Mouse (Mus musculus) liver, postnatal 0 days (tissue): ENCODE data around the gene Cux2. TPM values are rescaled to one million over a fixed set of nuclear protein-coding genes. Genes with fewer than 3 reads are reported as not detected.
A peak's percentile ranks its signal among the peaks of the same experiment; 100 is the strongest.

Source experiments
- ATAC-seq: fragments of 200-750 bp; cut with Nextera tagmentation; 2 replicates; pipeline ENCODE4 v1.8.0; 2017; ENCODE audit warnings: mild to moderate bottlenecking, moderate library complexity
- DNase-seq: peaks from one replicate; pipeline ENCODE4 v3.0.0-alpha.2; 2016
- H3K27ac ChIP-seq: fragments of 300-500 bp; sonication (generic); 2 replicates; pipeline ENCODE4 v1.5.1; 2014; ENCODE audit warnings: antibody characterized with exemption, moderate library complexity, mild to moderate bottlenecking, low read depth
- H3K27me3 ChIP-seq: fragments of 300-500 bp; sonication (generic); 2 replicates; pipeline ENCODE4 v1.6.1; 2014; ENCODE audit warnings: low read length, control low read depth, mixed read lengths; ENCODE audit not compliant: insufficient read depth
- H3K36me3 ChIP-seq: fragments of 300-500 bp; sonication (generic); replicated peaks from 2 replicates; pipeline ENCODE4 v1.6.1; 2014; ENCODE audit warnings: mild to moderate bottlenecking, control low read depth, low read length, moderate library complexity, mixed read lengths; ENCODE audit not compliant: insufficient read depth
- H3K4me1 ChIP-seq: fragments of 300-500 bp; sonication (generic); 2 replicates; pipeline ENCODE4 v1.6.1; 2014; ENCODE audit warnings: antibody characterized with exemption, mild to moderate bottlenecking, control low read depth; ENCODE audit not compliant: insufficient read depth
- H3K4me2 ChIP-seq: fragments of 300-500 bp; sonication (generic); 2 replicates; pipeline ENCODE4 v1.6.1; 2014; ENCODE audit warnings: low read depth, mild to moderate bottlenecking, low read length, moderate library complexity, mixed read lengths
- H3K4me3 ChIP-seq: fragments of 300-500 bp; sonication (generic); 2 replicates; pipeline ENCODE4 v1.5.1; 2014; ENCODE audit warnings: low read depth, low read length
- H3K9ac ChIP-seq: fragments of 300-500 bp; sonication (generic); replicated peaks from 2 replicates; pipeline ENCODE4 v1.6.1; 2014; ENCODE audit warnings: mild to moderate bottlenecking, moderate library complexity
- H3K9me3 ChIP-seq: fragments of 300-500 bp; sonication (generic); 2 replicates; pipeline ENCODE4 v1.6.1; 2016; ENCODE audit warnings: mild to moderate bottlenecking, control low read depth, low read length, mixed read lengths
- CTCF ChIP-seq: sonication (generic); IDR thresholded peaks from 2 replicates; pipeline ENCODE4 v1.5.1; 2016; ENCODE audit warnings: antibody characterized with exemption, low read depth
- EP300 ChIP-seq: IDR thresholded peaks from 2 replicates; pipeline ENCODE4 v1.6.1; 2016; ENCODE audit warnings: antibody characterized with exemption, low read depth, mild to moderate bottlenecking
- WGBS: fragments of 180-500 bp; shearing (Covaris S2); extraction: QIAGEN DNeasy Blood & Tissue Kit; methylation state at CpG from one replicate; pipeline ENCODE4 v1.1.7; 2014; ENCODE audit not compliant: insufficient replicate concordance; 5-methylcytosine and 5-hydroxymethylcytosine counted together
- polyA plus RNA-seq: library from polyadenylated mRNA; unstranded; fragments of >200 nt; fragmentation: Nextera tagmentation; extraction: Ambion mirVana; gene quantifications from 2 replicates; pipeline ENCODE4 v1.2.1, GENCODE M21; 2015

Gene Cux2
- polyA plus RNA-seq, 1 experiment from 2014 or later: 3.5 TPM

DNA sequence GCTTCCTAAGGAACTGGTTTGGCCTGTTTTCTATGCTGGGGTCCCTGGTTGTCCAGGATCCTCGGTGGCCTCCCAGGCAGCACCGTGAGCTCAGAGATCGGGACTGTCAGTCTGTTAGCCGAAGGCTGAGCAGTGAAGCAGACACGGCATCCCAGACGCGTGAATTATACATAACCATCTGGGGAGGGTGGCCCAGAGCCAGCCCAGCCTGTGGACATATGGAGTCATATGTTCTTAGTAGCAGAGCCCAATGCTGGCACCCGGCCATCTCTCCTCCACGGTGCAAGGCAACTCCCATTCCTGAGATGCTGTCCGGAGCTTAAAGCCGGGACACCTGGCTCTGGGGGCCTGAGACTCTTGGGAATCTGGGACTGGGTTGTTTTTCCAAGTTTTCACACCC is 31.0 kb upstream of the Cux2 start:
- Histone ChIP-seq H3K4me2 (no peak overlapping the region), H3K9ac (no peak overlapping the region), H3K27ac (no peak overlapping the region), H3K27me3 (no peaks in the 10 kb centered on the region), H3K4me1 (no peaks in the 10 kb centered on the region; the same call in 1 of the 2 replicates), H3K36me3 (no peaks in the 10 kb centered on the region), H3K9me3 (no peaks in the 10 kb centered on the region), H3K4me3 (no peak overlapping the region)
- ATAC-seq (no peak), DNase-seq (no peak)
- no peak for TF ChIP-seq CTCF
- no peak for TF ChIP-seq EP300
- 81% methylated on average over 11 of the region's 11 CpGs for WGBS

DNA sequence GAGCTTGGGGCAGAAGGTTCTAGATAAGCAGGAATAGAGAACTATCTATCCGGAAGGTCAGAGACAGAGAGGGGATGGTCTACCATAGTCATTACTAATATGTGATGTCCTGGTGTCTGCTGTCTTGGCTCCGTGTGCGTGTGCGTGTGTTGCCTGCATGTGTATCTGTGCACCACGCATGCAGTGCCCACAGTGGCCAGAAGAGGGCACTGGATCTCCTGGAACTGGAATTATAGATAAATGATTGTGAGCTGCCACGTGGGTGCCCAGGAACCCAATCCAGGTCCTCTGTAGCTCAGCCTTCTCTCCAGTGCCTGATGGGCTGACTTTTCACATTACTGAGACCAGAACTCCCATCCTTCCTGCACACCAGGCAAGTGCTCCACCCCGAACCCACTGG is 29.9 kb upstream of the Cux2 start:
- WGBS: 78% methylated on average over 7 of the region's 7 CpGs

DNA sequence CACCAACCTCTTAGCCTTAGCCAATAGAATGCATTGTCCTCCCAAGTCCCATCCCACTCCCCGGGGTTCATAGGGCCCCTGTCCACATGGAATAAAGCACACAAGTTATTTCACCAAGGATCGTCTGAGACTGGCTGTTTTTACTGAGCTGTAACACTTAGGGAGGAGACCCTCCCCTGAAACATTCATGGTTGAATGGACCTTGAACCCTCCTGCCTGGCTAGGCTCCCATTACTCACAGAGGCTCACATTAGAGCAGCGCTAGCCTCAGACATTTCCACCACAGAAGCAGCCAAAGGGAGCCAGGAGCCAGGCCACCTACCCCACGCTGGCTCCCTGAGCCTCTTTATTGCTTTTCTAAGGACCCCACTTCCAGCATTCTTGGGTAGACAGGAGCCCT is 27.3 kb upstream of the Cux2 start:
- DNase-seq (no peak), ATAC-seq (no peak)
- Histone ChIP-seq H3K4me3 (no peak overlapping the region), H3K27ac (no peak overlapping the region), H3K9ac (no peak overlapping the region), H3K27me3 (no peaks in the 10 kb centered on the region), H3K9me3 (no peaks in the 10 kb centered on the region), H3K4me1 (no peaks in the 10 kb centered on the region), H3K36me3 (no peaks in the 10 kb centered on the region), H3K4me2 (no peak overlapping the region)
- WGBS: 70% methylated on average over 4 of the region's 4 CpGs
- TF ChIP-seq CTCF: no peak
- no peak for TF ChIP-seq EP300

More for the DNA sequence above, 29.9 kb upstream of the Cux2 start:
- Histone ChIP-seq H3K27ac (no peak overlapping the region), H3K4me1 (no peaks in the 10 kb centered on the region), H3K4me2 (no peak overlapping the region), H3K4me3 (no peak overlapping the region), H3K27me3 (no peaks in the 10 kb centered on the region), H3K36me3 (no peaks in the 10 kb centered on the region), H3K9me3 (no peaks in the 10 kb centered on the region), H3K9ac (no peak overlapping the region)
- peak; percentile 58 for TF ChIP-seq CTCF
- TF ChIP-seq EP300: no peak
- no peak for ATAC-seq
- peak; percentile 27 for DNase-seq

DNA sequence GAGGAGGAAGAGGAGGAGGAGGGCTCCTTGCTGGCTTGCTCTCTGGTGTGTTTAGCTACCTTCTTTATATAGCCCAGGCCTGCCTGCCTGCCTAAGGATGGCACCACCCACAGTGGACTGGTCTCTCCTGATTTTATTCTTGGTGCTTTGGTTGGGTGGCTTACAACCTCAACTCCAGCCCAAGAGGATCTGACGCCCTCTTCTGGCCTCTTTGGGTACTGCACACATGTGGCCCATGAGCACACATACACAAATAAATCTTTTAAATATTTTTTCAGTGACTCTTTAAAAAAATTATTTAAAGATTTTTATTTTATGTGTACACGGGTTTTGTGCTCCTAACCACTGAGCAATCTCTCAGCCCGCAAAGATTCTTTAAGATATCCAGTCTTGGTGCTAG is 25.8 kb upstream of the Cux2 start:
- Histone ChIP-seq H3K9ac (no peak overlapping the region), H3K4me1 (no peaks in the 10 kb centered on the region), H3K9me3 (no peaks in the 10 kb centered on the region), H3K27ac (no peak overlapping the region), H3K27me3 (no peaks in the 10 kb centered on the region), H3K4me2 (no peak overlapping the region), H3K4me3 (no peak overlapping the region), H3K36me3 (no peaks in the 10 kb centered on the region)
- DNase-seq (no peak), ATAC-seq (no peak)
- TF ChIP-seq EP300 (no peak), CTCF (peak; percentile 43)
- 52% methylated on average over 3 of the region's 3 CpGs for WGBS

DNA sequence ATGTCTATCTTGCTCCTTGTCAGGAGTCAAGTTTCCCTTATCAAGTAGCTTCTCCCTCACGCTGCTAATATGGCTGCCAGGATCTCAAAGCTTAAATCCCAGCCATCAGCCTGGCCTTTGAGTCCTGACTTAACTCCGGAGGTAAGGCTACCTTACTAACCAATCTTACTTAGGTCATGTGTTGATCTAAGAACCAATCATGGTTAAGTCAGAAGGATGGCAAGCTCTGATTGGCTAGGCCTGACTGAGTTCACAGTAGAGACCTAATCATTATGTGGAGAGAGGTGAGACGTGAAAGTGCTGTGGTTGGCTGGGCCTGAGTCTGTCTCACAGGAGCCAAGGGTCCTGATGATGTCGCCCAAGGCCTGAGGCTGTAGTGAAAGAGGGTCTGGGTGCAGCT is 22.1 kb upstream of the Cux2 start:
- TF ChIP-seq EP300 (no peak), CTCF (no peak)

DNA sequence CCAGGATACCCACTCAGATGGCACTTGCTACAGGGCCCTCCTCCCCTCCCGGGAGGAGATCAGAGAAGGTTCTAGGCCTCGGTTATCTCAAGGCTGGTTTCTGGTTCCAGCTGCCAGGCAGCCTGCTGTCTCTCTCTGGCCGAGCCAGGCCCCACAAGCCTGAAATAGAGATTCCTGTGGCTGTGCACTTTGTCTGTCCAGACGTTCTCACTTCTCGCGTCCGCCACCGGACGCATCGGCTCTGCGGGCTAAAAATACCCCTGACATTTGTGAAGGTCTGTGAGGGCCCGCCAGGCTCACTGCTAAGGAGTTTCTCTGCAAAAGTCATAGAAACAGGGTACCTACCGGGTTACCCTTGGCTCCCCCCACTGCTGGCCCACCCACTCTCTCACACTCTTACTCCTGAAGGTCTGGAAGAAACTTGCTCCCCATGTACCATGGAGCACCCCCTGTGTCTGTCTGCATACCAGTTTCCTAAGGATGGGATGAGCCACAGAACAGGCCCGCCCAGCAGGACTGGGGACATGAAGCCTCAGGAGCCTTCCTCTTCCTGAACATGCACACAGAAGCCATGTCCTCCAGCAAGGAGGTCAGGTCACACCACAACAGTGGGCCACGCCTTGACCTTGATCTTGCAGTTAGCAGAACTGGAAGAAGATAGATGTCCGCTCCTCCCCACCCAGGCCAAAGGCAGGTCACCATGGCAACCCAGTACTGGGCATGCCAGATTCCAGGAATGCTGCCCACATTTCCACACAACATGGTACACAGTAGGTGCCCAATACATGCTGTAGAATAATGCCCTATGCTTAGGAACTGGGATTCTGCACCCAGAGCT is 21.3 kb upstream of the Cux2 start:
- Histone ChIP-seq H3K27me3 (no peaks in the 10 kb centered on the region), H3K4me1 (no peaks in the 10 kb centered on the region), H3K4me2 (no peak overlapping the region), H3K27ac (no peak overlapping the region), H3K9me3 (no peaks in the 10 kb centered on the region), H3K36me3 (no peaks in the 10 kb centered on the region), H3K4me3 (no peak overlapping the region), H3K9ac (no peak overlapping the region)
- WGBS: 67% methylated on average over 16 of the region's 16 CpGs
- DNase-seq: no peak
- TF ChIP-seq EP300: no peak
- ATAC-seq: no peak

More for the DNA sequence above, 22.1 kb upstream of the Cux2 start:
- Histone ChIP-seq H3K4me2 (no peak overlapping the region), H3K4me3 (no peak overlapping the region), H3K4me1 (no peaks in the 10 kb centered on the region), H3K27ac (no peak overlapping the region), H3K9ac (no peak overlapping the region), H3K36me3 (no peaks in the 10 kb centered on the region), H3K27me3 (no peaks in the 10 kb centered on the region), H3K9me3 (no peaks in the 10 kb centered on the region)
- no peak for DNase-seq
- WGBS: 73% methylated on average over 4 of the region's 4 CpGs
- no peak for ATAC-seq
